Mouse (Mus musculus) neural tube, embryonic 12.5 days (tissue): Measurements from ENCODE around the gene Arhgef7. TPM values are rescaled to one million over a fixed set of nuclear protein-coding genes. Genes with fewer than 3 reads are reported as not detected.
A peak's percentile ranks its signal among the peaks of the same experiment; 100 is the strongest.

Experiments
- ATAC-seq: fragments of 200-750 bp; cut with Nextera tagmentation; 2 replicates; pipeline ENCODE4 v1.8.0; 2017; ENCODE audit warnings: low read depth, mild to moderate bottlenecking, moderate TSS enrichment, moderate library complexity; ENCODE audit not compliant: low FRiP score
- H3K27ac ChIP-seq: fragments of 300-500 bp; sonication (generic); 2 replicates; pipeline ENCODE4 v1.5.1; 2016
- H3K27me3 ChIP-seq: fragments of 300-500 bp; sonication (generic); replicated peaks from 2 replicates; pipeline ENCODE4 v1.6.1; 2016; ENCODE audit warnings: mild to moderate bottlenecking
- H3K36me3 ChIP-seq: fragments of 300-500 bp; sonication (generic); 2 replicates; pipeline ENCODE4 v1.6.1; 2016; ENCODE audit warnings: mild to moderate bottlenecking
- H3K4me1 ChIP-seq: fragments of 300-500 bp; sonication (generic); 2 replicates; pipeline ENCODE4 v1.6.1; 2016
- H3K4me2 ChIP-seq: fragments of 300-500 bp; sonication (generic); replicated peaks from 2 replicates; pipeline ENCODE4 v1.6.1; 2016; ENCODE audit warnings: mild to moderate bottlenecking
- H3K4me3 ChIP-seq: fragments of 300-500 bp; sonication (generic); 2 replicates; pipeline ENCODE4 v1.5.1; 2016
- H3K9ac ChIP-seq: fragments of 300-500 bp; sonication (generic); 2 replicates; pipeline ENCODE4 v1.6.1; 2016; ENCODE audit warnings: mild to moderate bottlenecking
- H3K9me3 ChIP-seq: fragments of 300-500 bp; sonication (generic); 2 replicates; pipeline ENCODE4 v1.6.1; 2016; ENCODE audit warnings: mild to moderate bottlenecking
- WGBS: fragments of 180-500 bp; shearing (Covaris S2); methylation state at CpG from one replicate; pipeline ENCODE4 v1.1.7; 2016; 5-methylcytosine and 5-hydroxymethylcytosine counted together
- polyA plus RNA-seq: library from polyadenylated mRNA; unstranded; fragments of >200 nt; fragmentation: Nextera tagmentation; extraction: Ambion mirVana; gene quantifications from 2 replicates; pipeline ENCODE4 v1.2.1, GENCODE M21; 2016

Gene Arhgef7
- polyA plus RNA-seq, 1 experiment from 2014 or later: 83.7 TPM

- Histone ChIP-seq H3K4me3 (peak overlapping the region; percentile 78), H3K4me2 (peak overlapping the region; percentile 78), H3K27me3 (no peaks in the 10 kb centered on the region), H3K4me1 (peaks cover 28% of the 10 kb centered on the region), H3K9me3 (no peaks in the 10 kb centered on the region), H3K27ac (peak overlapping the region; percentile 99), H3K9ac (peak overlapping the region; percentile 89), H3K36me3 (no peaks in the 10 kb centered on the region; the same call in 1 of the 2 replicates)
- ATAC-seq: peak; percentile 44
- WGBS: under 1% methylated on average over 22 of the region's 22 CpGs
Measured at GRCm38 (mm10) chr8:11727273-11727650, 259 bp upstream of the Arhgef7 start.

- peak; percentile 46; the same call in 1 of the 2 replicates for ATAC-seq
- no peaks in the 10 kb centered on the region for H3K9me3 ChIP-seq
- peak overlapping the region; percentile 78 for H3K4me2 ChIP-seq
- peak overlapping the region; percentile 78 for H3K4me3 ChIP-seq
- H3K9ac ChIP-seq: peak overlapping the region; percentile 89
- under 1% methylated on average over 61 of the region's 61 CpGs for WGBS
- H3K27ac ChIP-seq: peak overlapping the region; percentile 99
- H3K27me3 ChIP-seq: no peaks in the 10 kb centered on the region
- peaks cover 3% of the 10 kb centered on the region; the same call in 1 of the 2 replicates for H3K36me3 ChIP-seq
- H3K4me1 ChIP-seq: peaks cover 28% of the 10 kb centered on the region
Measured at GRCm38 (mm10) chr8:11728482-11729295, 1.2 kb downstream of the Arhgef7 start.

GRCm38 (mm10) chr8:11730271-11730940, 2.9 kb downstream of the Arhgef7 start:
- peak overlapping the region; percentile 78 for H3K4me2 ChIP-seq
- H3K9ac ChIP-seq: peak overlapping the region; percentile 89; the same call in 1 of the 2 replicates
- 65% methylated on average over 12 of the region's 12 CpGs for WGBS
- H3K9me3 ChIP-seq: no peaks in the 10 kb centered on the region
- ATAC-seq: no peak
- 0 out of 2 replicates have a peak overlapping the region, but pooled peaks have one; percentile 15 for H3K4me3 ChIP-seq
- peaks cover 28% of the 10 kb centered on the region for H3K4me1 ChIP-seq
- peaks cover 15% of the 10 kb centered on the region; the same call in 1 of the 2 replicates for H3K36me3 ChIP-seq
- no peak overlapping the region for H3K27ac ChIP-seq
- no peaks in the 10 kb centered on the region for H3K27me3 ChIP-seq

- no peaks in the 10 kb centered on the region for H3K9me3 ChIP-seq
- no peak overlapping the region for H3K4me3 ChIP-seq
- no peak for ATAC-seq
- WGBS: 81% methylated on average over 15 of the region's 15 CpGs
- H3K4me1 ChIP-seq: peaks cover 5% of the 10 kb centered on the region; the same call in 1 of the 2 replicates
- no peak overlapping the region for H3K27ac ChIP-seq
- H3K9ac ChIP-seq: no peak overlapping the region
- no peaks in the 10 kb centered on the region for H3K27me3 ChIP-seq
- peaks cover 46% of the 10 kb centered on the region for H3K36me3 ChIP-seq
- H3K4me2 ChIP-seq: no peak overlapping the region
Measured at GRCm38 (mm10) chr8:11735672-11736235, 8.2 kb downstream of the Arhgef7 start.

GRCm38 (mm10) chr8:11737096-11737495, 9.6 kb downstream of the Arhgef7 start:
- Histone ChIP-seq H3K36me3 (peaks cover 48% of the 10 kb centered on the region), H3K4me1 (no peaks in the 10 kb centered on the region), H3K27me3 (no peaks in the 10 kb centered on the region), H3K9me3 (no peaks in the 10 kb centered on the region), H3K27ac (no peak overlapping the region), H3K4me2 (no peak overlapping the region), H3K9ac (no peak overlapping the region), H3K4me3 (no peak overlapping the region)
- WGBS: 93% methylated on average over 6 of the region's 6 CpGs
- ATAC-seq: no peak

- H3K4me2 ChIP-seq: no peak overlapping the region
- H3K27ac ChIP-seq: no peak overlapping the region
- no peak for ATAC-seq
- peaks cover 41% of the 10 kb centered on the region for H3K36me3 ChIP-seq
- H3K9me3 ChIP-seq: no peaks in the 10 kb centered on the region
- H3K4me3 ChIP-seq: no peak overlapping the region
- 89% methylated on average over 5 of the region's 5 CpGs for WGBS
- no peak overlapping the region for H3K9ac ChIP-seq
- H3K27me3 ChIP-seq: no peaks in the 10 kb centered on the region
- no peaks in the 10 kb centered on the region for H3K4me1 ChIP-seq
Measured at GRCm38 (mm10) chr8:11739082-11739481, 11.6 kb downstream of the Arhgef7 start.

- no peak overlapping the region for H3K27ac ChIP-seq
- ATAC-seq: no peak
- 87% methylated on average over 2 of the region's 2 CpGs for WGBS
- H3K4me2 ChIP-seq: no peak overlapping the region
- no peak overlapping the region for H3K4me3 ChIP-seq
- H3K4me1 ChIP-seq: no peaks in the 10 kb centered on the region
- H3K36me3 ChIP-seq: peaks cover 28% of the 10 kb centered on the region
- H3K27me3 ChIP-seq: no peaks in the 10 kb centered on the region
- no peak overlapping the region for H3K9ac ChIP-seq
- no peaks in the 10 kb centered on the region for H3K9me3 ChIP-seq
Measured at GRCm38 (mm10) chr8:11740857-11741256, 13.3 kb downstream of the Arhgef7 start.

GRCm38 (mm10) chr8:11743580-11743979, 16.1 kb downstream of the Arhgef7 start:
- no peaks in the 10 kb centered on the region for H3K4me1 ChIP-seq
- ATAC-seq: no peak
- no peak overlapping the region for H3K27ac ChIP-seq
- peaks cover 18% of the 10 kb centered on the region for H3K36me3 ChIP-seq
- no peak overlapping the region for H3K4me3 ChIP-seq
- H3K9ac ChIP-seq: no peak overlapping the region
- no peaks in the 10 kb centered on the region for H3K9me3 ChIP-seq
- 81% methylated on average over 10 of the region's 10 CpGs for WGBS
- H3K4me2 ChIP-seq: no peak overlapping the region
- no peaks in the 10 kb centered on the region for H3K27me3 ChIP-seq

GRCm38 (mm10) chr8:11746850-11747600, 19.5 kb downstream of the Arhgef7 start:
- ATAC-seq: no peak
- Histone ChIP-seq H3K27me3 (no peaks in the 10 kb centered on the region), H3K27ac (no peak overlapping the region), H3K4me2 (no peak overlapping the region), H3K36me3 (no peaks in the 10 kb centered on the region), H3K4me3 (no peak overlapping the region), H3K4me1 (no peaks in the 10 kb centered on the region), H3K9me3 (no peaks in the 10 kb centered on the region), H3K9ac (no peak overlapping the region)
- 85% methylated on average over 11 of the region's 11 CpGs for WGBS

GRCm38 (mm10) chr8:11749472-11749871, 22.0 kb downstream of the Arhgef7 start:
- no peaks in the 10 kb centered on the region for H3K27me3 ChIP-seq
- H3K4me3 ChIP-seq: no peak overlapping the region
- no peak for ATAC-seq
- no peak overlapping the region for H3K9ac ChIP-seq
- H3K36me3 ChIP-seq: no peaks in the 10 kb centered on the region
- H3K4me2 ChIP-seq: no peak overlapping the region
- H3K4me1 ChIP-seq: 0 out of 2 replicates have a peak, but pooled peaks cover 3% of the 10 kb centered on the region
- no peaks in the 10 kb centered on the region for H3K9me3 ChIP-seq
- no peak overlapping the region for H3K27ac ChIP-seq
- 73% methylated on average over 6 of the region's 6 CpGs for WGBS

GRCm38 (mm10) chr8:11752338-11752737, 24.8 kb downstream of the Arhgef7 start:
- no peaks in the 10 kb centered on the region for H3K27me3 ChIP-seq
- H3K27ac ChIP-seq: no peak overlapping the region
- H3K4me3 ChIP-seq: no peak overlapping the region
- H3K9me3 ChIP-seq: no peaks in the 10 kb centered on the region
- ATAC-seq: no peak
- H3K4me1 ChIP-seq: peaks cover 6% of the 10 kb centered on the region
- H3K36me3 ChIP-seq: no peaks in the 10 kb centered on the region
- H3K9ac ChIP-seq: no peak overlapping the region
- WGBS: 88% methylated on average over 3 of the region's 3 CpGs
- H3K4me2 ChIP-seq: no peak overlapping the region
